Mouse (Mus musculus): ENCODE data around the gene Ddx54.
A peak's percentile ranks its signal among the peaks of the same experiment; 100 is the strongest.

DNA sequence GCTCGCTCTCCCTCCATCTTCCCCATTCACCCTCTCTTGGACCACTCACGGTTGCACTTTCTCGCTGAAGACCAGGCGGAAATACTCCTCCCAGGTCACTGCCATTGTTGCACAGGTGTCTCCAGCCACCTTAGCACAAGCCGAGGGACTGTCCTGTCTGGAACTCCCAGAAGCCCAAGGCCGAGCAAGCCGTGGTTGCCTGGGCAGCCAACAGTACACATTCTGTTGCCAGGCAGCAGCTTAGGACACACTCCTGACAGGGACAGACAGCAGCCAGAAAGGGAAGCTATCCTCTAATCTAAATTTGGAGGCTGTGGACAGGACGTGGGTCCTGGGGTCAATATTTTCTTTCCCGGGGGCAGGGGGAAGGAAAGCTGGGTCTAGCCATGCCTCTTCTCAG lies 21.6 kb downstream of the Ddx54 start, which contains the start of gene Cfap73:
- no peak for TF ChIP-seq PAX5 (IDR thresholded peaks at IDR 0.05; ENCODE audit: low read length)
- TF ChIP-seq NRF1 (IDR thresholded peaks at IDR 0.05; ENCODE audit: low read depth, low read length), result no peak
- no peak for TF ChIP-seq POLR2A (IDR thresholded peaks at IDR 0.05; ENCODE audit: low read depth, low read length)
- TF ChIP-seq TCF12 (IDR thresholded peaks at IDR 0.05; ENCODE audit: low read depth, low read length), result 0 out of 2 replicates have a peak, but pooled peaks have one; percentile 6
- TF ChIP-seq JUND (conservative IDR thresholded peaks at IDR 0.05; ENCODE audit: low read depth, low read length), result no peak
- no peak for TF ChIP-seq EP300 (IDR thresholded peaks at IDR 0.05; ENCODE audit: low read length)
- TF ChIP-seq CTCF (conservative IDR thresholded peaks at IDR 0.05 in 1 of 2, IDR thresholded peaks at IDR 0.05 in 1 of 2; ENCODE audit: low read depth in 2 of 2, low read length in 2 of 2), result no peak
- TF ChIP-seq ZC3H11A (IDR thresholded peaks at IDR 0.05; ENCODE audit: low read depth, low read length), result no peak
- TF ChIP-seq ZMIZ1 (IDR thresholded peaks at IDR 0.05; ENCODE audit: low read depth, low read length), result no peak
- TF ChIP-seq SIN3A (IDR thresholded peaks at IDR 0.05; ENCODE audit: low read length), result no peak
- TF ChIP-seq MAX (IDR thresholded peaks at IDR 0.05; ENCODE audit: low read length), result no peak
- no peak for TF ChIP-seq MXI1 (IDR thresholded peaks at IDR 0.05; ENCODE audit: low read depth, low read length)
- no peak for TF ChIP-seq HCFC1 (IDR thresholded peaks at IDR 0.05; ENCODE audit: low read depth, low read length)
- TF ChIP-seq USF1 (IDR thresholded peaks at IDR 0.05; ENCODE audit: low read depth, low read length), result no peak

All from CH12.LX (cell line).